Comparison of ENCODE assay signal across 7 mouse cellular contexts in the genomic region with DNA sequence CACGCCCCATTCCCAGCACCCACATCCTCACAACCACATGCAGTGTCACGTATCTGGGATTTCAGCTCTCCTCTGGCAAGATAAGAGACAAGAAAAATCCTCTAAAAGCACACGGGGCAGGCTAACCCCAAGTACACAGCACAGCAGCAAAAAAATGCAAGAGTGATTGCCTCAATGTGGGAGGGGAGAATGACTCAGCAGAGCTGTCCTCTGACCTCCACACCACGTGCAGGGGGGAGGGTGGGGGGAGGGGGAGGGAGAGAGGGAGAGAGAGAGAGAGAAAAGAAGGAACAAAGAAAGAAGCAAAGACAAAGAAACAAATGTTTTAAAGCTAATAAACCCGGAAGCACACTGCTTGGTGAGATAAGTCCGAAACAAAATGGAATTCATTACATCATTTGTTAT. TPM values are rescaled to one million over a fixed set of nuclear protein-coding genes. Genes with fewer than 3 reads are reported as not detected.
A peak's percentile ranks its signal among the peaks of the same experiment; 100 is the strongest.
DNase-seq lines count a peak whose midpoint lies in the region; ATAC-seq and TF ChIP-seq lines count a peak whose summit lies in the region.

No protein-coding gene starts in this region.

- no peak for TF ChIP-seq POLR2A in olfactory bulb, adult 2 months (IDR thresholded peaks at IDR 0.05; ENCODE audit: insufficient read depth, low read depth, low read length)

- no peaks in the 10 kb centered on the region for H3K27me3 ChIP-seq in intestine, embryonic 15.5 days (replicated peaks)
- no peaks in the 10 kb centered on the region for H3K27me3 ChIP-seq in hindbrain, embryonic 12.5 days

- peak; percentile 82 for ATAC-seq in intestine, embryonic 15.5 days
- no peak for ATAC-seq in hindbrain, embryonic 12.5 days (ENCODE audit: low FRiP score)

- 0 out of 2 replicates have a peak, but pooled peaks cover 6% of the 10 kb centered on the region for H3K4me1 ChIP-seq in intestine, embryonic 15.5 days (replicated peaks)
- H3K4me1 ChIP-seq in olfactory bulb, adult 2 months (ENCODE audit: control insufficient read depth, insufficient read depth, low read length), result peaks cover 6% of the 10 kb centered on the region
- no peaks in the 10 kb centered on the region for H3K4me1 ChIP-seq in hindbrain, embryonic 12.5 days

- H3K9me3 ChIP-seq in intestine, embryonic 15.5 days, result no peaks in the 10 kb centered on the region
- no peaks in the 10 kb centered on the region for H3K9me3 ChIP-seq in hindbrain, embryonic 12.5 days (replicated peaks)

- no peak overlapping the region for H3K4me2 ChIP-seq in intestine, embryonic 15.5 days (replicated peaks)
- no peak overlapping the region for H3K4me2 ChIP-seq in hindbrain, embryonic 12.5 days (replicated peaks)

- TF ChIP-seq CTCF in olfactory bulb, adult 2 months (IDR thresholded peaks at IDR 0.05; ENCODE audit: insufficient read depth, low read depth, low read length), result no peak

- H3K27ac ChIP-seq in intestine, embryonic 15.5 days, result no peak overlapping the region
- H3K27ac ChIP-seq in olfactory bulb, adult 2 months (ENCODE audit: insufficient read depth, low read depth, low read length), result 0 out of 2 replicates have a peak overlapping the region, but pooled peaks have one; percentile 27
- H3K27ac ChIP-seq in hindbrain, embryonic 12.5 days, result no peak overlapping the region

- DNase-seq in spleen, adult 12 weeks (ENCODE audit: low spot score), result peak; percentile 33
- DNase-seq in spleen, postnatal 14 days (ENCODE audit: low spot score in 2 of 2), result no peak
- peak; percentile 62 to 67 for DNase-seq in adrenal gland, postnatal 36 days
- DNase-seq in gastrocnemius, postnatal 25 days, result no peak

- WGBS in intestine, embryonic 15.5 days, result 23% methylated on average over 6 of the region's 6 CpGs
- 33% methylated on average over 6 of the region's 6 CpGs for WGBS in olfactory bulb, adult 2 months
- WGBS in hindbrain, embryonic 12.5 days, result 34% methylated on average over 6 of the region's 6 CpGs

- no peaks in the 10 kb centered on the region for H3K36me3 ChIP-seq in intestine, embryonic 15.5 days
- H3K36me3 ChIP-seq in hindbrain, embryonic 12.5 days, result no peaks in the 10 kb centered on the region

- no peak overlapping the region for H3K4me3 ChIP-seq in intestine, embryonic 15.5 days (replicated peaks)
- H3K4me3 ChIP-seq in olfactory bulb, adult 2 months (ENCODE audit: insufficient read depth, low read depth, low read length), result no peak overlapping the region
- H3K4me3 ChIP-seq in hindbrain, embryonic 12.5 days, result no peak overlapping the region

- H3K9ac ChIP-seq in intestine, embryonic 15.5 days, result no peak overlapping the region
- no peak overlapping the region for H3K9ac ChIP-seq in hindbrain, embryonic 12.5 days

RNA-seq across cellular contexts. Expression of a gene that starts 11.1 kb away (rescaled TPM):
- not detected for total RNA-seq in adrenal gland, postnatal 36 days (2021)
- 17.2 and 17.8 TPM in 2 replicates for polyA plus RNA-seq in intestine, embryonic 15.5 days (2015; fragmentation: Nextera tagmentation; extraction: Ambion mirVana)
- not detected in 2 replicates for polyA plus RNA-seq in olfactory bulb, adult 2 months (2012; ENCODE audit: insufficient read depth, insufficient read length, low replicate concordance, missing spikeins)
- total RNA-seq in gastrocnemius, postnatal 25 days (2021), result not detected
- polyA plus RNA-seq in hindbrain, embryonic 12.5 days (2016; fragmentation: Nextera tagmentation; extraction: Ambion mirVana), result 28.6 and 37.8 TPM in 2 replicates

RNA-seq across cellular contexts. Expression of a gene that starts 18.8 kb away (rescaled TPM):
- not detected for total RNA-seq in adrenal gland, postnatal 36 days (2021)
- polyA plus RNA-seq in intestine, embryonic 15.5 days (2015; fragmentation: Nextera tagmentation; extraction: Ambion mirVana), result not detected in 2 replicates
- not detected in 2 replicates for polyA plus RNA-seq in olfactory bulb, adult 2 months (2012; ENCODE audit: insufficient read depth, insufficient read length, low replicate concordance, missing spikeins)
- not detected for total RNA-seq in gastrocnemius, postnatal 25 days (2021)
- polyA plus RNA-seq in hindbrain, embryonic 12.5 days (2016; fragmentation: Nextera tagmentation; extraction: Ambion mirVana), result not detected in 2 replicates

RNA-seq across cellular contexts. Expression of a gene that starts 19.0 kb away (rescaled TPM):
- total RNA-seq in adrenal gland, postnatal 36 days (2021), result not detected
- polyA plus RNA-seq in intestine, embryonic 15.5 days (2015; fragmentation: Nextera tagmentation; extraction: Ambion mirVana), result not detected in 2 replicates
- polyA plus RNA-seq in olfactory bulb, adult 2 months (2012; ENCODE audit: insufficient read depth, insufficient read length, low replicate concordance, missing spikeins), result not detected in 2 replicates
- total RNA-seq in gastrocnemius, postnatal 25 days (2021), result not detected
- polyA plus RNA-seq in hindbrain, embryonic 12.5 days (2016; fragmentation: Nextera tagmentation; extraction: Ambion mirVana), result 0.27 TPM in 1 of 2 replicates, not detected in the other

RNA-seq across cellular contexts. Expression of a gene that starts 33.3 kb away (rescaled TPM):
- 1,000 to 10,000 TPM in 1 of 2 experiments, 100 to 1,000 TPM in 1; 964 to 1,011 TPM for total RNA-seq in adrenal gland, postnatal 36 days (2021)
- polyA plus RNA-seq in intestine, embryonic 15.5 days (2015; fragmentation: Nextera tagmentation; extraction: Ambion mirVana), result 2,486 and 2,546 TPM in 2 replicates
- 1,132 TPM in 1 of 2 replicates, not detected in the other for polyA plus RNA-seq in olfactory bulb, adult 2 months (2012; ENCODE audit: insufficient read depth, insufficient read length, low replicate concordance, missing spikeins)
- total RNA-seq in gastrocnemius, postnatal 25 days (2021), result 100 to 1,000 TPM; 300 to 345 TPM
- polyA plus RNA-seq in hindbrain, embryonic 12.5 days (2016; fragmentation: Nextera tagmentation; extraction: Ambion mirVana), result 1,212 and 1,459 TPM in 2 replicates

RNA-seq across cellular contexts. Expression of a gene that starts 46.3 kb away (rescaled TPM):
- under 1 TPM; 0.20 to 0.26 TPM for total RNA-seq in adrenal gland, postnatal 36 days (2021)
- polyA plus RNA-seq in intestine, embryonic 15.5 days (2015; fragmentation: Nextera tagmentation; extraction: Ambion mirVana), result 0.19 and 0.29 TPM in 2 replicates
- not detected in 2 replicates for polyA plus RNA-seq in olfactory bulb, adult 2 months (2012; ENCODE audit: insufficient read depth, insufficient read length, low replicate concordance, missing spikeins)
- under 1 TPM in 1 of 2 experiments, not detected in 1; 0.24 TPM for total RNA-seq in gastrocnemius, postnatal 25 days (2021)
- 0.23 and 0.36 TPM in 2 replicates for polyA plus RNA-seq in hindbrain, embryonic 12.5 days (2016; fragmentation: Nextera tagmentation; extraction: Ambion mirVana)

Comparison
In these comparisons a context has a peak if more than half of its experiments do, and no peak if none do; other contexts are left out.
1. DNase-seq: peak in spleen, adult 12 weeks (single experiment) and adrenal gland, postnatal 36 days (2 of 2); none in spleen, postnatal 14 days (0 of 2) and gastrocnemius, postnatal 25 days (single experiment).